Mouse (Mus musculus): ENCODE measurements at regions not wholly inside any gene's neighbourhood (a gene's known extent, or its start where the extent isn't known, plus 50 kb on each side); places are given as distances from the start of the nearest gene placed in this dataset.
A peak's percentile ranks its signal among the peaks of the same experiment; 100 is the strongest.

- intact Hi-C loops (cut with DNase I) = no loop called here
- no peak for DNase-seq (ENCODE audit: low spot score in 2 of 2)
Measured at GRCm38 (mm10) chr3:141279041-141279554, 66.9 kb upstream of the Pdha2 start.

- intact Hi-C loops (cut with DNase I) = no loop called here
- no peak for DNase-seq (ENCODE audit: low spot score in 2 of 2)
Measured at GRCm38 (mm10) chr3:141293802-141294201, 81.6 kb upstream of the Pdha2 start.

- DNase-seq (ENCODE audit: low spot score in 2 of 2) = no peak
- intact Hi-C loops (cut with DNase I) = no loop called here
Measured at GRCm38 (mm10) chr3:141296897-141297296, 84.7 kb upstream of the Pdha2 start.

- no peak for DNase-seq (ENCODE audit: low spot score in 2 of 2)
- intact Hi-C loops (cut with DNase I) = no loop called here
Measured at GRCm38 (mm10) chr3:141299749-141300148, 87.6 kb upstream of the Pdha2 start.

GRCm38 (mm10) chr3:141333517-141334113 lies 121.5 kb upstream of the Pdha2 start:
- no peak for DNase-seq (ENCODE audit: low spot score in 2 of 2)
- intact Hi-C loops (cut with DNase I) = no loop called here

- intact Hi-C loops (cut with DNase I) = no loop called here
- DNase-seq (ENCODE audit: low spot score in 2 of 2) = no peak
Measured at GRCm38 (mm10) chr3:141338224-141338982, 126.2 kb upstream of the Pdha2 start.

GRCm38 (mm10) chr3:141353961-141354360 lies 111.1 kb upstream of the Unc5c start:
- no peak for DNase-seq (ENCODE audit: low spot score in 2 of 2)
- intact Hi-C loops (cut with DNase I) = no loop called here

- no peak for DNase-seq (ENCODE audit: low spot score in 2 of 2)
- intact Hi-C loops (cut with DNase I) = no loop called here
Measured at GRCm38 (mm10) chr3:141393005-141393404, 72.0 kb upstream of the Unc5c start.

GRCm38 (mm10) chr3:141398214-141398613 lies 66.8 kb upstream of the Unc5c start:
- intact Hi-C loops (cut with DNase I) = no loop called here
- peak; percentile 3 to 19 for DNase-seq (ENCODE audit: low spot score in 2 of 2)

Data from left cerebral cortex, postnatal 14 days (tissue).